Mouse (Mus musculus): ENCODE results near the gene Acsl4.

- no peak for TF ChIP-seq CEBPB (IDR thresholded peaks at IDR 0.05; ENCODE audit: insufficient read depth, poor library complexity, severe bottlenecking)
- no peak for TF ChIP-seq POLR2A (IDR thresholded peaks at IDR 0.05; ENCODE audit: insufficient read length, low read depth)
- TF ChIP-seq POLR2AphosphoS2 (IDR thresholded peaks at IDR 0.05; ENCODE audit: insufficient read length, low read depth): no peak
- no peak for TF ChIP-seq USF1 (IDR thresholded peaks at IDR 0.05; ENCODE audit: low read depth)
- no peak for TF ChIP-seq E2F4 (IDR thresholded peaks at IDR 0.05; ENCODE audit: insufficient read depth)
- no peak for TF ChIP-seq MAX (IDR thresholded peaks at IDR 0.05; ENCODE audit: low read depth)
- no peak for TF ChIP-seq TCF12 (IDR thresholded peaks at IDR 0.05; ENCODE audit: insufficient read depth, poor library complexity, severe bottlenecking)
- no peak for TF ChIP-seq TCF3 (IDR thresholded peaks at IDR 0.05; ENCODE audit: insufficient read length, low read depth)
- no peak for TF ChIP-seq MYOG (IDR thresholded peaks at IDR 0.05; ENCODE audit: control insufficient read depth in 1 of 3, insufficient read depth in 1 of 3, insufficient read length in 2 of 3, low read depth in 2 of 3)
- no peak for TF ChIP-seq SRF (IDR thresholded peaks at IDR 0.05; ENCODE audit: control insufficient read depth, insufficient read length, low read depth)
- TF ChIP-seq MYOD1 (IDR thresholded peaks at IDR 0.05; ENCODE audit: control insufficient read depth in 1 of 3, insufficient read length in 2 of 3, low read depth in 2 of 3): no peak
- no peak for TF ChIP-seq REST (IDR thresholded peaks at IDR 0.05; ENCODE audit: insufficient read depth, insufficient read length)
Observed at GRCm38 (mm10) chrX:142398621-142399020, 8.3 kb upstream of the Acsl4 start.
